Mouse (Mus musculus): ENCODE measurements at regions not wholly inside any gene's neighbourhood (a gene's known extent, or its start where the extent isn't known, plus 50 kb on each side); places are given as distances from the start of the nearest gene placed in this dataset.

- TF ChIP-seq EP300 (IDR thresholded peaks at IDR 0.05; ENCODE audit: low read depth) (no peak), CTCF (IDR thresholded peaks at IDR 0.05; ENCODE audit: low read depth) (no peak)
Observed at GRCm38 (mm10) chr13:99046737-99047136, 62.4 kb upstream of the 1700024P04Rik start.
